Mouse (Mus musculus) small intestine, adult 2 months (tissue): Measurements from ENCODE around the gene Nod2.

Source experiments
- CTCF ChIP-seq: fragments of 200-500 bp; IDR thresholded peaks from 2 replicates; pipeline ENCODE4 v1.5.1; 2012; ENCODE audit warnings: low read depth, mild to moderate bottlenecking, control low read depth, inconsistent platforms, low read length, moderate library complexity, mixed read lengths; ENCODE audit not compliant: insufficient replicate concordance, insufficient read length; ENCODE audit errors: extremely low read depth
- POLR2A ChIP-seq: fragments of 200-500 bp; IDR thresholded peaks from 2 replicates; pipeline ENCODE4 v1.6.1; 2012; ENCODE audit warnings: low read depth, mild to moderate bottlenecking, control low read depth, inconsistent platforms, low read length, moderate library complexity

DNA sequence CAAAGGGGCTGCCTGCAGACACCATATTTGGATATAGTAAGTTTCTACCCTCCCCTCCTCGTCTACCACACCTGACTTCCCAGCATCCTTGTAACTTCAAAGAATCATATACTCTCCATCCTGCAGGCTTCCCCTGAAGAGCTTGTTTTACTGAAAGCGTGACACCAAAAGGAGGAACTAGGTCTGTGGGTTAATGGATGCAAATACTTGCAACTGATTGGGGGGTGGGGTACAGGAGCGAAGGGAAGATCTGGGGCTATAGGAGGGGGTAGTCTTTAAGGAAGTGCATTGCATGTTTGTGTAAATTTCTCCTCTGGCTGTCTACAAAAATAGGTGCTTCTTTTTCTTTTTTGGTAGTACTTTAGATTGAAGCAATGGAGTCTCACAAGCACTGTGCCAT is 20.7 kb upstream of the Nod2 start:
- TF ChIP-seq CTCF (no peak), POLR2A (no peak)
